Mouse (Mus musculus) midbrain, embryonic 13.5 days (tissue): ENCODE results near the gene Zmynd12. TPM values are rescaled to one million over a fixed set of nuclear protein-coding genes. Genes with fewer than 3 reads are reported as not detected.
A peak's percentile ranks its signal among the peaks of the same experiment; 100 is the strongest.

Experiments
- ATAC-seq: fragments of 200-750 bp; cut with Nextera tagmentation; 2 replicates; pipeline ENCODE4 v1.8.0; 2017; ENCODE audit warnings: mild to moderate bottlenecking, moderate TSS enrichment, moderate library complexity
- H3K27ac ChIP-seq: fragments of 300-500 bp; sonication (generic); 2 replicates; pipeline ENCODE4 v1.5.1; 2015; ENCODE audit warnings: inconsistent platforms, mild to moderate bottlenecking, moderate library complexity
- H3K27me3 ChIP-seq: fragments of 300-500 bp; sonication (generic); 2 replicates; pipeline ENCODE4 v1.6.1; 2015; ENCODE audit warnings: mild to moderate bottlenecking, inconsistent platforms
- H3K36me3 ChIP-seq: fragments of 300-500 bp; sonication (generic); 2 replicates; pipeline ENCODE4 v1.6.1; 2015; ENCODE audit warnings: mild to moderate bottlenecking, inconsistent platforms
- H3K4me1 ChIP-seq: fragments of 300-500 bp; sonication (generic); replicated peaks from 2 replicates; pipeline ENCODE4 v1.6.1; 2015; ENCODE audit warnings: inconsistent platforms
- H3K4me2 ChIP-seq: fragments of 300-500 bp; sonication (generic); replicated peaks from 2 replicates; pipeline ENCODE4 v1.6.1; 2015; ENCODE audit warnings: moderate library complexity, mild to moderate bottlenecking, inconsistent platforms
- H3K4me3 ChIP-seq: fragments of 300-500 bp; sonication (generic); replicated peaks from 2 replicates; pipeline ENCODE4 v1.5.1; 2015; ENCODE audit warnings: mild to moderate bottlenecking, inconsistent platforms
- H3K9ac ChIP-seq: fragments of 300-500 bp; sonication (generic); replicated peaks from 2 replicates; pipeline ENCODE4 v1.6.1; 2015; ENCODE audit warnings: mild to moderate bottlenecking, inconsistent platforms
- H3K9me3 ChIP-seq: fragments of 300-500 bp; sonication (generic); 2 replicates; pipeline ENCODE4 v1.6.1; 2016; ENCODE audit warnings: mild to moderate bottlenecking, inconsistent platforms
- WGBS: fragments of 180-500 bp; shearing (Covaris S2); methylation state at CpG from one replicate; pipeline ENCODE4 v1.1.7; 2015; 5-methylcytosine and 5-hydroxymethylcytosine counted together
- polyA plus RNA-seq: library from polyadenylated mRNA; unstranded; fragments of >200 nt; fragmentation: Nextera tagmentation; extraction: Ambion mirVana; gene quantifications from 2 replicates; pipeline ENCODE4 v1.2.1, GENCODE M21; 2015

Gene Zmynd12
- 0.28 and 0.76 TPM in 2 replicates for polyA plus RNA-seq

GRCm38 (mm10) chr4:119422294-119422964 is at the start of gene Zmynd12, which contains the start of gene Ppcs:
Gene Zmynd12 (plus strand): TSS chr4:119422814.
Gene Ppcs (minus strand): TSS chr4:119422420.
- peak; percentile 96 for ATAC-seq
- under 1% methylated on average over 52 of the region's 52 CpGs for WGBS
- Histone ChIP-seq H3K4me3 (peak within 1 kb of the TSS; percentile 71), H3K27ac (peak within 1 kb of the TSS; percentile 85), H3K4me1 (peaks cover 24% of the 10 kb centered on the region), H3K9me3 (no peaks in the 10 kb centered on the region), H3K4me2 (peak within 1 kb of the TSS; percentile 82), H3K27me3 (peaks cover 8% of the 10 kb centered on the region; the same call in 1 of the 2 replicates), H3K9ac (peak within 1 kb of the TSS; percentile 86), H3K36me3 (no peaks in the 10 kb centered on the region)

- Histone ChIP-seq H3K27me3 (no peaks in the 10 kb centered on the region), H3K27ac (no peak overlapping the region), H3K4me3 (no peak overlapping the region), H3K9ac (no peak overlapping the region), H3K36me3 (0 out of 2 replicates have a peak, but pooled peaks cover under 1% of the 10 kb centered on the region), H3K4me1 (no peaks in the 10 kb centered on the region), H3K4me2 (no peak overlapping the region), H3K9me3 (no peaks in the 10 kb centered on the region)
- ATAC-seq, result no peak
- WGBS, result 80% methylated on average over 7 of the region's 7 CpGs
Observed at GRCm38 (mm10) chr4:119381471-119382190, 41.0 kb upstream of the Zmynd12 start.

GRCm38 (mm10) chr4:119389184-119389583 is 33.4 kb upstream of the Zmynd12 start:
- H3K27ac ChIP-seq, result no peak overlapping the region
- H3K9ac ChIP-seq, result no peak overlapping the region
- H3K4me2 ChIP-seq, result no peak overlapping the region
- no peaks in the 10 kb centered on the region for H3K4me1 ChIP-seq
- H3K4me3 ChIP-seq, result no peak overlapping the region
- H3K27me3 ChIP-seq, result no peaks in the 10 kb centered on the region
- H3K36me3 ChIP-seq, result peaks cover 19% of the 10 kb centered on the region
- ATAC-seq, result no peak
- H3K9me3 ChIP-seq, result no peaks in the 10 kb centered on the region; the same call in 1 of the 2 replicates
- whole genome bisulfite sequencing, result 61% methylated on average over 3 of the region's 3 CpGs

- 100% methylated on average over 1 of the region's 1 CpGs for WGBS
- Histone ChIP-seq H3K9me3 (no peaks in the 10 kb centered on the region; the same call in 1 of the 2 replicates), H3K9ac (no peak overlapping the region), H3K4me1 (no peaks in the 10 kb centered on the region), H3K27me3 (no peaks in the 10 kb centered on the region), H3K36me3 (peaks cover 19% of the 10 kb centered on the region), H3K27ac (no peak overlapping the region), H3K4me2 (no peak overlapping the region), H3K4me3 (no peak overlapping the region)
- ATAC-seq, result no peak
Observed at GRCm38 (mm10) chr4:119390369-119390768, 32.2 kb upstream of the Zmynd12 start.

GRCm38 (mm10) chr4:119398751-119399150 is 23.9 kb upstream of the Zmynd12 start:
- H3K9ac ChIP-seq, result no peak overlapping the region
- 87% methylated on average over 7 of the region's 7 CpGs for WGBS
- H3K4me2 ChIP-seq, result no peak overlapping the region
- no peaks in the 10 kb centered on the region for H3K4me1 ChIP-seq
- no peak overlapping the region for H3K4me3 ChIP-seq
- no peak for ATAC-seq
- peaks cover 14% of the 10 kb centered on the region for H3K9me3 ChIP-seq
- peaks cover 44% of the 10 kb centered on the region for H3K36me3 ChIP-seq
- no peak overlapping the region for H3K27ac ChIP-seq
- H3K27me3 ChIP-seq, result no peaks in the 10 kb centered on the region

- no peak for ATAC-seq
- H3K4me3 ChIP-seq, result no peak overlapping the region
- H3K36me3 ChIP-seq, result peaks cover 48% of the 10 kb centered on the region
- 61% methylated on average over 7 of the region's 7 CpGs for WGBS
- H3K4me1 ChIP-seq, result no peaks in the 10 kb centered on the region
- H3K9me3 ChIP-seq, result peaks cover 14% of the 10 kb centered on the region
- no peaks in the 10 kb centered on the region for H3K27me3 ChIP-seq
- H3K9ac ChIP-seq, result no peak overlapping the region
- H3K4me2 ChIP-seq, result no peak overlapping the region
- no peak overlapping the region for H3K27ac ChIP-seq
Observed at GRCm38 (mm10) chr4:119400896-119401295, 21.7 kb upstream of the Zmynd12 start.

- Histone ChIP-seq H3K4me3 (no peak overlapping the region), H3K27ac (no peak overlapping the region), H3K9ac (no peak overlapping the region), H3K4me2 (no peak overlapping the region), H3K9me3 (peaks cover 18% of the 10 kb centered on the region), H3K27me3 (no peaks in the 10 kb centered on the region), H3K4me1 (no peaks in the 10 kb centered on the region), H3K36me3 (peaks cover 45% of the 10 kb centered on the region)
- no peak for ATAC-seq
- 74% methylated on average over 2 of the region's 2 CpGs for WGBS
Observed at GRCm38 (mm10) chr4:119403431-119403830, 19.2 kb upstream of the Zmynd12 start.

- peaks cover 4% of the 10 kb centered on the region; the same call in 1 of the 2 replicates for H3K27me3 ChIP-seq
- no peak overlapping the region for H3K9ac ChIP-seq
- no peak for ATAC-seq
- WGBS, result 78% methylated on average over 12 of the region's 12 CpGs
- no peak overlapping the region for H3K4me2 ChIP-seq
- peaks cover 20% of the 10 kb centered on the region for H3K4me1 ChIP-seq
- H3K27ac ChIP-seq, result no peak overlapping the region
- H3K9me3 ChIP-seq, result peaks cover 4% of the 10 kb centered on the region; the same call in 1 of the 2 replicates
- H3K4me3 ChIP-seq, result no peak overlapping the region
- H3K36me3 ChIP-seq, result peaks cover 3% of the 10 kb centered on the region; the same call in 1 of the 2 replicates
Observed at GRCm38 (mm10) chr4:119411877-119412650, 10.6 kb upstream of the Zmynd12 start.

GRCm38 (mm10) chr4:119412791-119413190 is 9.8 kb upstream of the Zmynd12 start:
- no peak for ATAC-seq
- no peak overlapping the region for H3K4me2 ChIP-seq
- peaks cover 9% of the 10 kb centered on the region; the same call in 1 of the 2 replicates for H3K27me3 ChIP-seq
- H3K36me3 ChIP-seq, result peaks cover 2% of the 10 kb centered on the region; the same call in 1 of the 2 replicates
- peaks cover 20% of the 10 kb centered on the region for H3K4me1 ChIP-seq
- H3K27ac ChIP-seq, result 0 out of 2 replicates have a peak overlapping the region, but pooled peaks have one; percentile 16
- H3K9ac ChIP-seq, result no peak overlapping the region
- WGBS, result 81% methylated on average over 6 of the region's 6 CpGs
- H3K9me3 ChIP-seq, result peaks cover 3% of the 10 kb centered on the region; the same call in 1 of the 2 replicates
- H3K4me3 ChIP-seq, result no peak overlapping the region

- Histone ChIP-seq H3K36me3 (no peaks in the 10 kb centered on the region), H3K9ac (peak within 1 kb of the TSS; percentile 82), H3K4me2 (peak within 1 kb of the TSS; percentile 85), H3K27ac (peak within 1 kb of the TSS; percentile 73), H3K4me3 (peak within 1 kb of the TSS; percentile 71), H3K27me3 (peaks cover 9% of the 10 kb centered on the region; the same call in 1 of the 2 replicates), H3K9me3 (no peaks in the 10 kb centered on the region), H3K4me1 (peaks cover 20% of the 10 kb centered on the region)
- WGBS, result under 1% methylated on average over 49 of the region's 49 CpGs
- ATAC-seq, result peak; percentile 100
Observed at GRCm38 (mm10) chr4:119415072-119415753, 7.4 kb upstream of the Zmynd12 start, which contains the start of gene Ccdc30. Gene Ccdc30 (minus strand): TSS chr4:119415521.

- no peak overlapping the region for H3K9ac ChIP-seq
- no peak for ATAC-seq
- H3K27me3 ChIP-seq, result peaks cover 9% of the 10 kb centered on the region; the same call in 1 of the 2 replicates
- H3K4me3 ChIP-seq, result no peak overlapping the region
- peaks cover 33% of the 10 kb centered on the region for H3K4me1 ChIP-seq
- no peak overlapping the region for H3K27ac ChIP-seq
- H3K36me3 ChIP-seq, result no peaks in the 10 kb centered on the region
- WGBS, result 87% methylated on average over 3 of the region's 3 CpGs
- no peaks in the 10 kb centered on the region for H3K9me3 ChIP-seq
- no peak overlapping the region for H3K4me2 ChIP-seq
Observed at GRCm38 (mm10) chr4:119417270-119417669, 5.3 kb upstream of the Zmynd12 start.
